Mouse (Mus musculus) embryonic stem cell, embryonic (primary cell): ENCODE measurements at regions not wholly inside any gene's neighbourhood (a gene's known extent, or its start where the extent isn't known, plus 50 kb on each side); places are given as distances from the start of the nearest gene placed in this dataset.

Experiments
- CTCF ChIA-PET, 4 experiments: fragments of 300-600 bp in 2 of 4; fragments of 350-600 bp in 2 of 4; sonication (Branson Sonifier 250); formaldehyde crosslinking; loops; one replicate each; lab custom pipeline; 2022; ENCODE audit warnings: inconsistent platforms in 2 of 4; lab: Charles Lee
- POLR2A ChIA-PET, 4 experiments: fragments of 300-600 bp in 2 of 4; fragments of 350-600 bp in 2 of 4; sonication (Branson Sonifier 250); formaldehyde crosslinking; loops; one replicate each; lab custom pipeline; 2022; ENCODE audit warnings: antibody characterized with exemption in 4 of 4, inconsistent platforms in 1 of 4; lab: Charles Lee

DNA sequence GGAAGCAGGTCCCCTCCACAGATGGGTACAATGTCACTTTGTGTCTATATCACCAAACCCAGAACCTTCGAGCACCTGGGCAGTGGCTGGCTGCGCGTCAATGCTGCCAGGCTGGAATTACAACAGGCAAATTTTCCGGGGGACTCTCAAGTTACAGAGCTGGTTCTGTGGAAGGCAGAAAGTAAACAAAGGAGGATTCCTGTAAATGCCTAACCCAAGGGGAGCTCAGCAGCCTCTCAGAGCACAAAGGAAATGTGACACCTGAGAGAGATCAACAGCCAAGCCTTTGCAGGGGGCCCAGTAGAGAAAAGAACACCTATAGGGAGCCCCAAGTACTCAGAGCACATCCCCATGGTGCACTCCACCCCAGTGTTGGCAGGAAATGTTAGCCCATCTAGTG, 70.7 kb downstream of the Setd4 start:
- ChIA-PET POLR2A (interaction anchor here in 2 of 4 experiments (1.1 to 1.3 kb wide), 2 partner anchors 14 to 16 kb away, joined by 3 to 4 read pairs; no protein-coding TSS in a partner anchor), CTCF (interaction anchor here (0.6 to 1.2 kb wide), 6 partner anchors 11 to 825 kb away, joined by 3 to 6 read pairs (median 4); no protein-coding TSS in a partner anchor)

DNA sequence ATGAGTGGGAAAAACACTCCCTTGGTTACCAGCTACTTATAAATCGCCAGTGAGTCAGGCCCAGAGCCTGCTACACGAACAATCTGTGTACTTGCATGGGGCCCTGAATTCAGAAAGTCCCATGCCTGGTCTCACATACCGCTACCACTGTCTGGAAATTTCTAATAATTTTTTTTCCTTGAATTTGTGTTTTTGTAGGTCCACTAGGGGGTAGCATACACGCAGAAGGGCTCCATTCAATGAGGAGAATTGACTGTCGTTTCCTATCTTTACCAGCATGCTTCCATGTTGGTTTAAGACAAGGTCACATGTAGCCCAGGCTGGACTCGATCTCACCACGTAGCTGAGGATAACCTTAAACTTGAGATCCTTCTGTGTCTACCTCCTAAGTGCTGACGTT, 71.9 kb downstream of the Setd4 start:
- ChIA-PET POLR2A (interaction anchor here in 2 of 4 experiments (1.1 kb wide), 2 partner anchors 15 to 17 kb away, joined by 3 to 4 read pairs; no protein-coding TSS in a partner anchor), CTCF (interaction anchor here in 2 of 4 experiments (0.6 to 1.4 kb wide), 4 partner anchors 12 to 832 kb away, joined by 3 to 8 read pairs (median 3); no protein-coding TSS in a partner anchor)

DNA sequence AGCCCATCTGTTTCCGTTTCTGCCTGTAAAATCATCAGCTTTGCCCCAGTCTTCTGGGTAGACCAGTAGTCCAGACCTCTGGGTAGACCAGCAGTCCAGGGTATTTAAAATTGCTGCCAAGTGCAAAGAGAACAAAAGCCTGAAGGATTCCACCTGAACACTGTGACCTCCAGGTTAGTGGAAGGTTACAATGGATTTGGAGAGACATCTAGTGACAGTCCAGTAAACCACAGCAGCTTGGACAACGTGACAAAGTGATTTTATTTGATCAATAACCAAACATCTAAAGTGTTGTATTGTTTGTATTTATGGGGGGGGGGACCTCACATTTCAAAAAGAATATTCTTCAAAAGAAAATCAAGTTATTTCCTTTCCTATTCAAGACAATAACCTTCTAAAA, 81.4 kb downstream of the Setd4 start:
- ChIA-PET POLR2A (interaction anchor here in 1 of 4 experiments (1.0 kb wide), 1 partner anchor 8 kb away, joined by 3 read pairs; no protein-coding TSS in a partner anchor), CTCF (interaction anchor here in 1 of 4 experiments (0.7 kb wide), 1 partner anchor 21 kb away, joined by 3 read pairs; no protein-coding TSS in a partner anchor)

DNA sequence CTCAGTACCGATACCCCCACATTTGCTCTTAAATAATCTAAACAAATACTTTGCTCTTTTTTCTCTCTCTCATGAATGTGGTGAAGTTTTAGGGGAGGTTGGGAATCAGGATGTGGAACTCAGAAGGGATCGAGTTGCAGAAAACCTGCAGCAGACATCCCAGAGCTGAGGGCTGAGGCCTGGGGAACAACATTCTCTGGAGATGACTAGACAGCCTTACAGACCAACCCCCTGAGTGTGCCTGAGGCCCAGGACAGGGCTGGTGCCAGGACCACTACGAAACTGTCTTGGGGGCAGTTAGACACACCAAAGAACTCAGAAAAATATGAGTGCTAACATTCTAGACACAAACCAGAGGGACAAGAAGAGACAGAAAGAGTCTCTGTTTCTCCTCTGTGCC, 83.4 kb downstream of the Setd4 start:
- POLR2A ChIA-PET = no interaction called here
- CTCF ChIA-PET = no interaction called here

DNA sequence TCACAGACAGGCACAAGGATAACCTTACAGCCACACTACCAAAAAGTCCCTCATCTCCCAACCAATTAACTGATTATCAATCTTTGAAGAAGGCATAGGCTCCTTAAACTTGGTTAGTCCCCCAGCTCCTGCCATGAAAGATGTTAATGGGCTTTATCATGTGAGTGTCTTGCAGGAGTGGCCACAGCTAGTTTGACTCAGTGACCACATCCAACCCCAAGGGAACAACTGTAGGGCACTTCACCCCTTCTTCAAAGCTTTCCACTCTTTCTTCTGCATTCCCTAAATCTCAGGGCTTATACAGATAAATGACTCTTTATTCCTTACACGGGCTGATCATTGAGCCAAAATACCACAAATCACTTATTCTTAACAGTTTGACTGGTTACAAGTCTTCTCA, 85.2 kb downstream of the Setd4 start:
- ChIA-PET POLR2A (no interaction called here), CTCF (interaction anchor here in 2 of 4 experiments (0.5 to 1.1 kb wide), 2 partner anchors 25 to 783 kb away, joined by 3 read pairs; no protein-coding TSS in a partner anchor)

DNA sequence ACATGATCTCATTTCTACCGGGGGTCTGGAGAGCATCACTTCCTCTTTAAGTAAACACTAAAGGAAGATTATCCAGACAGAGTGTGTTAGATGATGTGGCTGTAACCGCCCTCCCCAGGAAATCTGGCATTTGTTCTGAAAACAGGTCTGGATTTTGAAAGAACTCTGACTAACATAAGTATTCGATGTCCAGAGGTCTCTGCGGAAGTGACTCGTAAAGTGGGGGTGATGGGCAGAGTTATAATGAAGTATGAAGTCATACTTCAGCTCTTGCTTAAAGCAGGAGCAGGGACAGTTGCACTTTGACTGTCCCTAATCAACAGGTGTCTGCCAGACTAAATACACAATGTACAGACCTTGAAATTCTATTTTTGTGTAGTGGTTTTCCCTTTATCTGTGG, 87.1 kb downstream of the Setd4 start:
- ChIA-PET CTCF (no interaction called here), POLR2A (no interaction called here)

DNA sequence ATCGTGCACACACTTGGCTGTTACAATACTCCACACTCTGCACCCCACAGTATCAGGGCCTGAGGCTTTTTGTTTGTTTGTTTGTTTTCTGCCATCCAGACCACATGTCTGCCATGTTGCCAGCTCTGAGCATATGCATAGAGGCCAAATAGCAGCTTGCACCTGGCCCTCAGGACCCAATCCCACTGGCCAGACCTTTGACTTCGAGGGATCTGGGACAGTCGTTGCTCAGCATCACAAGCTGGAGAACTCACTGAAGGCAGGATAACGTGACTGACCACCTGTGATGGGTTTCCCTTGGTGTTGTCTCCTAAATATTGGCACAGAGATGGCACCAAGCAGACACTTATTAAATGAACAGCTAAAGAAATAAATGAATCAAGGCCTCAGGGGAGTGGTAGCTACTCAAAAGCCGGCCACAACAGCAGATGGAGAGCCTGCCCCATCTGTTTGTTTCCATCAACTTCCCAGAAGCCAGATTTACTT, 88.4 kb downstream of the Setd4 start:
- ChIA-PET CTCF (no interaction called here), POLR2A (no interaction called here)

DNA sequence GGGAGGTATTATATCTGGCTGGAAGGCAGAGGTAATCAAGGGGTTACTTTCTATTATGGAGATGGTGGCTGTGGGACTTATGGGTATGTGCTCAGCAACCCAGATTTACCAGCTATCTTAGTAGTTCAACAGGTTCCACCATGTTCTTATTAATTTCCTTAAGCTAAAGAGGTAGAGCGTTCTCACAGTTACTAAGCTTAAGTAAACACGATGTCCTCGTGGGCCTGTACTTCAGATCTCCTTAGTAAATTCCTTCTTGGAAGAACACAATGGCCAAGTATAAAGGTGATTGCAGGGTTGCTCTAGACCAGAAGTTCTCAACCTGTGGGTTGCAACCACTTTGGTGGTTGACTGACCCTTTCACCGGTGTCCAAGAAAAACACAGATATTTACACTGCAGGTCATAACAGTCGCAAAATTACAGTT, 90.2 kb downstream of the Setd4 start:
- ChIA-PET CTCF (no interaction called here), POLR2A (no interaction called here)

DNA sequence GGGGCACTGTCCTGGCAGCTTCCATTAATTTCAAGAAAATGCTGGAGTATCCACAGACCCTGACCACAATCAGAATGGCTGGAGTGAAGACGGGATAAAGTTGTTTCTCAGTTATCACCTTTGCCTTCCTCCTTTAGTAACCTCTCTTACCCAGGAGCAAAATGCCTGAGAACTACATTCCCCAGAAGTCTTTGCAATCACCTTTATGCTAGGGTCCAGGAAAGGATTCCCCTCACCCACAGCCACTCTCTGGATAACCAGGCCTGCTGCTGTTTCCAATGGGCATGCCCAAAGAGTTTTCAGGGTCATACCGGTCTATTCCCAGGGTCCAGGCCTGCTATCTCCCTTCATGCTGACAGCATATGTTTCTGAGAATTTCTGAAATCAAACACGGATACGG, 91.9 kb downstream of the Setd4 start:
- POLR2A ChIA-PET = interaction anchor here in 1 of 4 experiments (1.5 kb wide), 1 partner anchor 13 kb away, joined by 4 read pairs; no protein-coding TSS in a partner anchor
- CTCF ChIA-PET = interaction anchor here in 2 of 4 experiments (1.1 to 1.2 kb wide), 3 partner anchors 15 to 26 kb away, joined by 3 to 6 read pairs (median 4); no protein-coding TSS in a partner anchor

DNA sequence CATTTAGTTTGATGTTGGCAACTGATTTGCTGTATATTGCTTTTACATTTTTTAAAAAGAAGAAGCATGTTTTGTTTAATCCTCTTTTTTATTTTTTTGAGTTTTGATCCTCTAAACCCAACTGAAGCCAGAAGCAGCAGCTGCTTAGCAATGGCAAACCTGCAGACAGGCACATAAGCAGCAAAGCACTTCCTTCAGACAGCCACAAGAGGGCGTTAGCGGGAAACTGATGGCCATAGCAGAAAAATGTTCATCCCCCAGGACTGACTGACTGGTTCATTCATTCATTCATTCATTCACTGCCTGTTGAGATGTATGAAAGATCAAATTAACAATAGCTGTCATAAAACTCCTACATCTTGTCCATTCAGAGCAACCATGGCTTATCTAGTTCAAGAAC, 92.3 kb downstream of the Setd4 start:
- POLR2A ChIA-PET = interaction anchor here in 1 of 4 experiments (1.5 kb wide), 1 partner anchor 14 kb away, joined by 4 read pairs; no protein-coding TSS in a partner anchor

DNA sequence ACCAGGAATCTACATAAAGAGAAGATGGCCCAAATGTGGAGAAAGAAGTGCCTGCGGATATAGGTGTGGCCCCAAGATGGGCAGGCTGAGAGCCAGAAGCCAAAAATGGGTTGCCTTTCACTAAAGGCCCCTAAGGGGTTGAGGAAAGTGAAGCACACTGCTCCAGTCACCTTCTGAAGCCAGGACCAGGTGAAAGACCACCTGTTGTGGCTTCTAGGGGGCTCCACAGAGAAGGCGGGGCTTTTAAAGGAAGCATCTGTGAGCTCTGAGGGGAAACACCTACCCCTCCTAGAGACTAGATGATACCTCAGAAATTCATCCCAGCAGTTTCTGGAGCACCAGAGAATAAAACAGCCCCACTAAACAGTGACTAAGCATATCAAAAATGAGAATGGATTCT, 105.1 kb downstream of the Setd4 start:
- ChIA-PET POLR2A (no interaction called here), CTCF (no interaction called here)

More for the DNA sequence above, 92.3 kb downstream of the Setd4 start:
- CTCF ChIA-PET = interaction anchor here in 2 of 4 experiments (1.1 to 1.2 kb wide), 3 partner anchors 16 to 26 kb away, joined by 3 to 6 read pairs (median 4); no protein-coding TSS in a partner anchor

DNA sequence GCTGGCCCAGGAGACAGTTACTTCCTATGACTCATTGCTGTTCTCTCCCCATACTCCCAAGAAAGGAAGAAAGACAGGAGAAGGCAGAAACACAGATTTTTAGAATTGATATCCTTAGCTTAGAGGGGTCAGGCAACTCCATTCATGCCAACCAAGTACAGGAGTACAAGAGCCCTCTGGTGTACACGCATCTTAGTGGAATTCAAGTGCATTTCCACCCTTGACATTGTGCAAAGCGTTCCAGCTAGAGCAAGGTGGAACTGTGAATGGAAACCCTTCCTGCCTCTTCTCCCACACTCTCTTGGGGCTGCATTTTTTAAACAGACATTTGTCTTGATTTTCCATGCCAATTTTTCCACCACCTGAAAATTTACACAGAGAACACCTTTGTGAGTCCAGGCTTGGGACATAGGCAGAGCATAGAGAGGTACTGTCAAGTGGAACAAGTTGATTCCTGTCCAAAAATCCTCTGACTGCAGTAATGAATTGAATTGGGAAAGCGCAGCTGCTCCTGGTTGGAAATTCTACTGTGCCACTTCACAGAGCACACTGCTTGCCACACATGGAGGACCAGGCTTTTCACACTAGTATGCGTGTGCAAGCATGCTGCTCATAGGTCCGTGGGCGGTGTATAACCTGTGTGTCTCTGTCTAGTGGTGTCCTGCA, 110.4 kb downstream of the Setd4 start:
- ChIA-PET CTCF (no interaction called here), POLR2A (no interaction called here)

DNA sequence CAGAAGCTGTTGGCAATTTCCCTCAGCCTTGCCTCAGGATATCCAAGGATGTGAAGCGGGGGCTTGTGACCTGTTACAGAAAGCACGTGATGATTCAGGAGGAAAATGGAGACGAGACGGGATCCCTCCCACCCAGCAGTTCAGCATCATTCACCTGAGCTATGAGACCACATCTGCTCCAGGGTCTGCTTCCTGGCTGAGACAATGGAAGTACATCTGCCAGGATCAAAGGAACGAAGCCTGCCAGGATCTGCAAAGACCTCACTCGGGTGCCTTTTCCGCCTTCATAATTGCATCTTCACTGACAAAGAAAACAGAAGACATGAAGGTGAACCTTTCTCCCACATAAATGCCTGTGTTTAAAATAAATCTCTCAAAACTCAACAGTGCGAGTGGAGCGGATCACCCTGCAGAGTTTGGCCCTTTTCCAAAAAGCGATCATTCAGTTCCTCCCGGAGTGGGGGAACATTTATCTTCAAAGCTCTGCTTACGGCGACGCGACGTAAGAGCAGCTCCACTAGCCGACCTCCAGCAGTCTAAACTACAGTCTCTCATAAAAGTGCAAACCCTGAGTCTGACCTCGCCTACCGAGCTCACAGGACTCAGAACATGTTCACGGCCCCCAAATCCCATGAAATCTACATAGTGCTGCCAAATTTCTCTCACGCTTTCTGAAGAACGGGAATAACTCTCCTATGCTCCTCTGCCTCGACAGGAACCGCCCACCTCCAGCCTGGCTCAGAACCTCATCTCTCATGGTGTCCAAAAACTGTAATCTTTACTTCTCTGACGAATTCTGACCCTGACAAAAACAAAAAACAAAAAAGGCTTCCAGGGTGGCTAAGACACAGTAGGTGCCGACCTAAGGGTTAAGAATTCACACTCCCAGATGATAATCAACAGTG, 117.0 kb downstream of the Setd4 start:
- POLR2A ChIA-PET = no interaction called here
- CTCF ChIA-PET = no interaction called here

DNA sequence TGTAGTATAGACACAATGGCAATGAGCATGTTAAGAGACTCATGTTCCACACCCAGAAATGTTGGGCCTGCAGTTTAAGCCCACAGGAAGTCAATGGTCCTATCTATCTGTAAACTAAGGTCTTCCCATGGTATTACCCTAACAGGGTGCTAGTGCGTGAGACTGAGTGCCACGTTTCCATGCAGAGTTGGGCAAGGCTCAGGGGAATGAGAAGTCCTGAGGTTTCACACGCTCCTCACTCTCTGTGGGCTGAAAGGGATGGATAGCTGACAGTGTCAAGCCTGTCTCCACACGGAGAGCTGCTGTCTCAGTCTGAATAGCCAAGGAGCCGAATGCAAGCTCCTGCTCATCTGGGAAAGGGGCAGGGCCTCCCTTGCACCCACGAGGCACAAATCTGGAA, 133.9 kb downstream of the Setd4 start:
- CTCF ChIA-PET = interaction anchor here in 1 of 4 experiments (1.2 kb wide), 1 partner anchor 16 kb away, joined by 3 read pairs; no protein-coding TSS in a partner anchor

DNA sequence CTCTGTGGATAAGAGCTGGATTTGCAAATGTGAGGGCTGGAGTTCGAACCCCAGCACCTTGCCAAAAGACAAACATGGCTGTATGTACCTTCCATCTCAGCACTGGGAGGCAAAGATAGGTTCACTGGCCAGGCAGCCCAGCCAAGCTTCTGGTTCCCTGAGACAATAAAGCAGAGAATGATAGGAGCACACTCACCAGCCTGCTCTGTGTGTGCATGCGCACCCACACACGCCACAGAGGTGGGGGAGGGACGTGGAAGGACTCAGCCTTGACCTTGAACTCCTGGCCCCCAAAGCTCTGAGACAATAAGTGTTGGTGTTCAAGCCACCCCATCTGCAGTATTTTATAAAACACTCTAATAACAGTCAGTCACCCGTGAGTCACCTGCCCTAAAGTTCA, 138.1 kb downstream of the Setd4 start:
- ChIA-PET POLR2A (interaction anchor here in 2 of 4 experiments (0.6 kb wide), 3 partner anchors 43 to 393 kb away, joined by 3 read pairs; no protein-coding TSS in a partner anchor), CTCF (no interaction called here)

More for the DNA sequence above, 133.9 kb downstream of the Setd4 start:
- POLR2A ChIA-PET = no interaction called here

DNA sequence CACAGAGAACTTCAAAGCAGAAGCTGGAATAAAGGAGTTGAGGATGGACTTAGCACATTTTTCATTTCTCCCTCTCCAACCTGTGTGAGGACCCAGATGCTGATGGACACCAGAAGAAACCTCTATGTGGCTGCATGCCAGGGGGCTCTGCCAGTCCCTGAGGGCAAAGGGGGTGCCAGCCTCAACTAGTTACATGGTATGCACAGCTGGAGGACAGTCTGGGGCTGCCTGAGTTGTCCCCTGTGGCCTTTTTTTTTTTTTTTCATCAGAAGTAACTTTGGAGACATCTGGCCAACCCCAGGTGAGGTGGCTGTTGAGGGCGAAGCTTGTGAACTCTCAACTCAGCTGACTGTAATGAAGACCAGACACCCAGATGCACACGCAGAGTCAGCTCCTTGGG, 139.0 kb downstream of the Setd4 start:
- POLR2A ChIA-PET = interaction anchor here in 2 of 4 experiments (0.6 to 0.7 kb wide), 3 partner anchors 33 to 378 kb away, joined by 3 read pairs; no protein-coding TSS in a partner anchor
- CTCF ChIA-PET = interaction anchor here (0.6 kb wide), 4 partner anchors 10 to 1128 kb away, joined by 3 to 6 read pairs (median 3); no protein-coding TSS in a partner anchor

DNA sequence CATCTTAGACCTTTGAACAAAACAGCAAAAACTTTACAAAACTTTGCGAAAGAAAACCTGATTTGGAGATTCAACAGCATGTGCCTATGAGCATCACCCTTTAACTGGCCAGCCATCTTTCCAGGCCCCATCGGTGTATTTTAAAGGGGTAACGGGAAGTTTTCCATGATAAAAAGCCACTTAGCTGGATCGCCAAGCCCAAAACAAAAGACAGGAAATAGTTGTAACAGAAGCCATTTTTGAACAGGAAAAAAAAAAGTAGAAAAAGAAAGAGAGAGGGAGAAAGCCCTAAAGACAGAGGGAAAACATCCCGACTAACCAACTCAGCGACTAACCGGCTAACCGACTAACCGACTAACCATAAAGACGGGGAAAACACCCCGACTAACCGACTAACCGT, 140.5 kb downstream of the Setd4 start:
- CTCF ChIA-PET = interaction anchor here in 2 of 4 experiments (0.5 to 1.4 kb wide), 3 partner anchors 9 to 1769 kb away, joined by 3 to 4 read pairs (median 3); no protein-coding TSS in a partner anchor
- POLR2A ChIA-PET = interaction anchor here in 1 of 4 experiments (0.6 kb wide), 1 partner anchor 145 kb away, joined by 4 read pairs; no protein-coding TSS in a partner anchor

DNA sequence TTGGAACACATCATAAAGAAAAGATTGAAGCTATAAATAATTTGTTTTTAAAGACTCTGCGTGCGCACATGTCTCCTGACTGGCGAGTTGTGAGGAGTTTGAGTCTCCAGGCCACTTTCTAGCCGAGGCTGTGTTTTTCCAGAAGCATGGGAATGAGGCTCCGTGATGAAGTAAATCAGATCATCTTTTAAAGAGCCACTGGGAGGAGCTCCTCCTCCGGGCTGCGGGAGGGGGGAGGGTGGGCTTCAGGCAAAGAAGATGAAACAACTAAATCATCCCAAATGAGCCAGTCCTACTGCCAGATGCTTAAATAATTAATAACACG, 141.6 kb downstream of the Setd4 start:
- POLR2A ChIA-PET = interaction anchor here in 1 of 4 experiments (0.7 kb wide), 1 partner anchor 62 kb away, joined by 7 read pairs; no protein-coding TSS in a partner anchor
- CTCF ChIA-PET = interaction anchor here in 2 of 4 experiments (0.6 to 0.8 kb wide), 2 partner anchors 71 to 364 kb away, joined by 3 read pairs; no protein-coding TSS in a partner anchor
